Mouse (Mus musculus) gastrocnemius, postnatal 10 days (tissue): ENCODE results near the gene Wnk2. TPM values are rescaled to one million over a fixed set of nuclear protein-coding genes. Genes with fewer than 3 reads are reported as not detected.
A peak's percentile ranks its signal among the peaks of the same experiment; 100 is the strongest.

ENCODE experiments used
- DNase-seq: peaks from one replicate; pipeline ENCODE4 v3.0.0; 2021; ENCODE audit warnings: mixed read lengths
- total RNA-seq, 2 experiments: library from RNA; stranded (reverse); gene quantifications; 2 replicates each; pipeline ENCODE4 v1.2.3; 2021

Gene Wnk2
- total RNA-seq, 2 experiments from 2014 or later = 55.7 to 60.7 TPM

DNA sequence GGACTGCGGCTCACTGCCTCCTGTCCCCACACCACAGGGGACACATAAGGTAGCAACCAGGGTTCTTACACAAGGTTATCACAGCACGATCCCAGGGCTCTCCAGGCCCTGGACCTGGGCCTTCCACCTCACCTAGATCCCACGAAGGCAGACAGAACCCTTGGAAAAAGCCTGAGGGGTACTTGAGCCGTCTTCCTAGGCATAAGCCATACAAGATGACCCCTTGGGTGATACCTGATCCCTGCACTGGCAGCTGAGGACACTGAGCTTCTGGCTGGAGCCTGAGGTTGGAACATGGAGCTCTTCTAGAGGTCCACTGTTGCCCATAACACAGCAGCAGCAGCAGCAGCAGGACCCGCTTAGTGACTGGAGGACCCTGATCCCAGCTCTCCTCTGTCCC is 5.4 kb downstream of the Wnk2 start:
- no peak for DNase-seq

DNA sequence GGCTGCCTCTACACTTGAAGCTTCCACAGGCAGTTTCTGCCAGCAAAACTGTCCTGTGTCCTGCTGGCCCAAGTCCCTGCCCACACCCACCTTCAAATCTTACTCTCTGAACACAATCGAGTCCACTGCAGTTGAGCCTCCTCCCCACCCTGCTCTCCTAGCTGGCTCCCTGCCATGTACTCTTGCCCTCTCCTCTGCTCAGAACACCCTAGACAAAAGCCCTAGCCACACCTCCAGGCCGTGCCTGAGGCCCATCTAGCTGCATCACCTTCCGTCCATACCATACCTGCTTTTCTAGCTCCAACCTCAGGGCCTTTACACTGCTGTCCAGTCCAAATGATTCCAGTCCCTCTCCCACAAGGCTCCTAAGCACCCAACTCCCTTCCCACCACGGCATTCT is 7.2 kb downstream of the Wnk2 start:
- no peak for DNase-seq

DNA sequence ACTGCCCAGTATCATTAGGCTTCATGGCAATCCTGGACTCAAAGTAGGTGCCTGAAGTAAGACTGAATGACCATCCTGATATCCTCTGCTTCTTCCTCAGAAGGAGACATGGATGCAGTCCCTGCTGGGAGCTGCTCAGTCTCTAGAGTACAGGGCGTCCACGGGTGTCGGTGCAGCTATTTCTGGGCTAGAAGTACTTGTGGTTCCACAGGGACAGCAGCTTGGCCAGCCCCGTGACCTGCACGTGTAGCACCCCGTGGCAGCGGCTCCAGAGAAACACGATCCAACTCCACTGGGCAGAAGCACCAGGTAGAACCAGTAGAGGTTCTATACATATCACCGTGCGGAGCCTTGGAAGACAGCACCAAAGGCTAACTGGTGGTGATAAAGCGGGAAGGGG is 13.3 kb downstream of the Wnk2 start:
- DNase-seq = no peak

DNA sequence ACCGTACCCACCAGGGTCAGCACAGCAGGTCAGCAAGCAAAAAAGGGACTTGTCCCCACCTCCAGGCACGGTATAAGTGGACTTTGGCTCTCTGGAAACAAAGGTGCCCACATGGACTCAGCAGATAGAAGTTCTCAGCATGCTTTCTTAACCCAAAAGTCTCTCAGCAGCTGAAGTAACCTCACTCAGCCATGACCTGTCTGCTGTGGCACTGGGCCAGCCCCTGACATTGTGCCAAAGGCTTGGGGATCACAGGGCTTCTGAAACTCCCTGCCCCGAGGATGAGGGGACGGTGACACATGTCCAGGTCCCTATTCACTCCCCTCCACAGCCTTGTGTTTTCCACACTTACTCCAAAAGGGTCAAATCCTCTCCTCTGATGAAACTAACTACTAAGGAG is 14.7 kb downstream of the Wnk2 start:
- DNase-seq = peak; percentile 53

DNA sequence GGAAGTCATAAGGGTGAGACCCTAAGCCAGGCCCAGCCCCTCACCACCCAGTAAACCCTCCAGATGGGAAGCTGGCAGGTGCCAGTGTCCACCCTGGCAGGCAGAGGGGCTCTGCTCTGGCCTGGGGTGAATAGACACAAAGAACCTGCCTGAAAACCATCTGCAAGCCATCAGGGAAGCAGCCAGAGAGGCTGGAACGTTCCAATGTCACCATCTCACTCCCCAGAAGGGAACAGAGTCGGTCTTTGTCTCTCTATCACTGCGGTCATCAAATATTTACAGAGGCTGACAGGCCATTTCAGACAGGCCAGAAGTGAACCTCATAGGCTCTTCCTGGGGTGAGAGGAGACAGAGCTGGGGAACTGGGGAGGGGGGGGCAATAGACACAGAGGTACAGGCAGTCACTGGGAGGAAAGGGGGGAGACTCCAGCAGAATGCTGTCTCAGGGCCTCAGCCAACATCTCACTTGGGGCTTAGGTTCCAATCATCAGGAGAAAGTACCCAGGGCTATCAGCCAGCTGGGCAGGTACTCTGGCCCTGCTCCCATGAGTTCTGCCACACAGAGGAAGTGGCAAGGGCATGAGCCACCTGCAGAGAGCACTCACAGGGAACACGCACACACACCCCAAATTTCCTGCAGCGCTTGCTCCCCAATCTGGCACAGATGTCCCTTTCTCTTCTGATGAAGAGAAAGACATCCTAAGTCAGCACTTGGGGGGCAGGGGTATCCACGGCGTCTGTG is 15.7 kb downstream of the Wnk2 start:
- no peak for DNase-seq

DNA sequence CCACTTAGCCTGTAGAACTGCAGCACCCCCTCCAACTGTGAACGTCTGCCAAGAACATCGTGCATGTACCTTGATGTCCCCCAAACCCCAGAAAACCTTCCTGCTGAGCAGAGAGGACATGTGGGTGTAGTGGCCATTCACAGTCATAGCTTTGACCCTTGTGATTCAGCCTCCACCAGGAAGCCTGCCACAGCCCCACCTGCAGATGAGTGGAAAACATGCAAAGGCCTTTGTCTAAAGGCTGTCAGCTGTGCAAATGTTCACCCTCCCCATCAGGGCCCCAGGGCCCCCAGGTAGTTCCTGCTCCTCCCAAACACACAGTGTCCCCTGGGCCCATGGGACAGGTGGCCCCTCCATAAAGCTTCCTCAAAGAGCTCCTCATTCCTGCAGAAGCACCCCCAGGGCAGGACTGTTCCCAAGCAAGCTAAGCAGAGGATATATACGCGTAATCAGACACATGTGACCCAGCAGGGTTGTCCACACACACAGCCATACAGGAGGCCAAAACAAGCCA is 16.4 kb downstream of the Wnk2 start:
- no peak for DNase-seq

DNA sequence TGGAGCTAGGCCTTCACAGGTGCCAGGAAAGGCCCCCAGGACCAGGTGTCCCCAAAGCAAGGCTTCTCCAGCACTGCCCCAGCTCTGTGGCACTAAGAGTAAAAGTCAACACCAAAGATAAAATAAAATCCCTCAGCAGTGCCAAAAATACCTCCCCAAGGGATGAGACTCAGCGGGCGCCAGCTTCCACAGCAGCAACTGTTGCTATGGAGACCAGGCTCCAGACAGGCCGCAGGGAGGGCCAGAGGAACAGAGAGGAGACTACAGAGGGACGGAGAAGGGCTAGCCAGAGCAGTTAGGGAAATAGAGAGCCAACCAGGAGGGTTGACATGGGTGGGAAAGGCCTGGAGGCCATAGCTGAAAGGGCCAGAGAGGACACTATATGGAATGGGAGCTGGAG is 18.0 kb downstream of the Wnk2 start:
- DNase-seq = peak; percentile 47

DNA sequence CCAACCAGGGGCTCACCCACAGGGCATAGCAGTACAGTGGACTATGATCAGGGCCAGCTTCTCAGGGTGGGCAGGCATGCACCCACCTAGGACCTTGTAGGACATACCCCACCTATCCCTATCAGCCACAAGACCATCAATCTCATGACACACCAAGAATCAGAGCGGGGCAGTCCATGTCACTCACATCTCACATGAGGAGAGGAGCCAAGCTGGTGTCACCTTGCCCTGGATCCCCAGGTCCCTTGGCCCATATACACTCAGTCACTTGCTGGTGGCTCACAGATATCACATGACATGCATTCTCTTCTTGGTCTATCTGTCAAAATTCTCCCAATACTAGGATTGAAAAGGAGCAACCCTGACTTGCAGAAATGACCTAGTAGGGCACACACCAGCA is 18.7 kb downstream of the Wnk2 start:
- no peak for DNase-seq

DNA sequence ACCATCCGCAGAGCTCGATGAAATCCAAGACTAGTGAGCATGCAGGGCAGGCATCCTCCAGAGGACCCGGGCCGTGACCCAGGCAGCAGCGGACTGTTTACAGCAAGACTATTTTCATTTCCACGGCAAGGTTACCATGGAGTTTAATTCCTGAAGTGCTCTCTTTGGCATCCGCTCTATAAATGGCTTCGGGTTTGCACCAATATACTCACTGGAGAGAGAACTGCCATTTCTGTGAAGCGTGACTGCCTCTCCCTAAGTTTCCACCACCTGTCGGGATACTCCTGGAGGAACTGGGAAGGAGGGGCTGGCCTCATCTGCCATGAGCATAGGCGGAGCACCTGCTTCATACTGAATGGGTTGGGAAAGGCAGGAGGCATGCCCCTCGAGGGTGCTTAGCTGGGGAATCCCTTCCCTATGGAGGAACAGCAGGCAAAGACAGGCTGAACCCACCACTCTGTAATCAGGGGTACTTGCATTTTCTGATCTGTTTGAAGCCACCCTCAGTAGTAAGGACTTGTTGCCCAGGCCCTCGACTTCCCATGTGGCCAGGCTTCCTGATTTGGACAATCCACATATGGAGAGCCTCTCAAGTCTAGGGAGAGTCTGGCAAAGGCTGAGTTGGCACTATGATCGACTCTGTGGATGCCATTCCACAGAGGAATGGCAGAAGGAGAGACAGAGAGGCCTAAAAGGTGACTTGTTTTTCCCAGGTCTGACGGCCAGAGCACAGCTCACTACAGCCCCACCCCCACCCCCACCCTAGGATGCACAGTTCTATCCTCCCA is 19.8 kb downstream of the Wnk2 start:
- DNase-seq = no peak

DNA sequence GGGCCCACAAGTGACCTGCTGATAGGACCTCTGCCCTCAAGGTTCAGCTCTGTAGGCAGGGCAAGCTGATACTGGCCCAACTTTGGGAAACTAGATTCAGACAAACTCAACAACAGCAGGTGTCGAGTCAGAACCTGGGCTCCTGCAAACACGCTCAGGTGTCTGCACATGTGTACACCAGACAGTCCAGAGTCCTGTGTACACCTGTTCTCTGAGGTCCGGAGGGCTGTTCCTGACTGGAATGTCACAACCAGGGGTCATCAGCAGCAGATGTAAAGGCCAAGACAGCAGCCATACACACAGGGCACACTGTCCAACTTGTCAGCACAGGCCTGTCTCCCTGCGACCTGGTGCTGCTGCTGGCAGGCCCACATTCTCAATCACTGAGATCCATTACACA is 25.7 kb downstream of the Wnk2 start:
- no peak for DNase-seq

DNA sequence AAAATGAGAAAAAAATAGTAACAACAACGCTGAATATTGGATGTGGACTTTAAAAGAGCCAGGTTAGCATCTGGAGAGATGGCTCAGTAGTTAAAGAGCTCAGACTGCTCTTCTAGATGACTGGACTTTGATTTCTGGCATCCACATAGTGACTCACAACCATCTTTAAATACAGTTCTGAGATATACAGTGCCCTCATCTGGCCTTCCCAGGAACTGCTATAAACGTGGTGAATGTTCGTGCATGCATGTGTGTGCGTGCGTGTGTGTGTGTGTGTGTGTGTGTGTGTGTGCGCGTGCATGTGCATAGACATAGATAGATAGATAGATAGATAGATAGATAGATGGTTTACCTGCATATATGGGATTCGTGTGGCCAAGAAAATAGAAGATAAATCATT is 30.3 kb downstream of the Wnk2 start:
- DNase-seq = no peak

DNA sequence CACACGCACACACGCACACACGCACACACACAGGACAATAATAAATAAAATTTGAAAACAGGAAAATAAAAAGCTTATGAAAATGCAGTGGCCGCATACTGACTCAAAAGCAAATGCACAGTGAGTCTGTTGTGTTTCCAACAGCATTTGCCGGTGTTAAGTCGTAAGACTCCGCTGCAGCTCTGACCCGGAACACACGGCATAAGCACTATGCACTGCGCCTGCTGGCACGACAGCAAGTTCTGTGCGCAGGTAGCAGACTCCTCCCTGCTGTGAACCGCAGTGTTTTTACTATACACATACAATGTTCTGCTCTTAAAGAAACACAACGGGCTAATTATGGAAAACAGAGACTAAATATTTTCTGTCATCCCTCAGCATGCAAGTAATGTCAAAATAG is 32.9 kb downstream of the Wnk2 start:
- no peak for DNase-seq

DNA sequence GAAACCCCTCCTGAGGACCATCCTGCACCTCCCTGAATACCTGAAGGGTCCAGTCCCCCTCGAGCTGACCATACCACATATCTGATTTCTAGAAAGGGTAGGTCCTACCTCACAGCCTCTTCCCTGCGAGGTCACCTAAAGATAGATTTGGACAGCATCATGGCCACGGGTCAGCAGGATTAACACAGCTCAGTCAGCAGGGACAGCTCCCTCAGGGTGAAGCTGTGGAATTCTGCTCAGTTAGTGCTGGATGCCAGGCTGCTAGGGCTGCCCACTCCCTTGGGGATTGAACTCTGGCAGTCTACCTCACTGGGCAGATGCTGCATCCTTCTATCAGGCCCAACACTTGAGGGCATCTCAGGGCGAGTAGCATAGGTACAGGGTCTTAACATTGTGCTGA is 33.7 kb downstream of the Wnk2 start:
- DNase-seq = no peak

DNA sequence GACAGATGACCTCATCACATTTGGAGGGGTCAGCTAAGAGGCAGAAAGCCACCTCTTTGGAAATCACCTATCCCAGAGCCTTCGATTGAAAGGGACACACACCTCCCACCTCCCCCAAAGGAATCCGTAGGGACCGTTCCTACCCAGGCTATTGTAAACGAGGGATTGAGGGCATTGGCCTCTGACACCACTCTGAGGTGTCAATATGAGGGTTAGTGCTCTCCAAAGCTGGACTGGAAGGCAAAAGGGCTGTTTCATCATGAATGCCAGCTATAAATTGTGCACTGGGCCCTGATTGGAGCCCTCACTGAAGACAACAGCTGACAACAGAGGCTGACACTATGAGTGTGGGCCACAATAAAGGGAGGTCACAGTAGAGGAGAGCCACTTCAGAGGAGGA is 34.5 kb downstream of the Wnk2 start:
- DNase-seq = no peak

DNA sequence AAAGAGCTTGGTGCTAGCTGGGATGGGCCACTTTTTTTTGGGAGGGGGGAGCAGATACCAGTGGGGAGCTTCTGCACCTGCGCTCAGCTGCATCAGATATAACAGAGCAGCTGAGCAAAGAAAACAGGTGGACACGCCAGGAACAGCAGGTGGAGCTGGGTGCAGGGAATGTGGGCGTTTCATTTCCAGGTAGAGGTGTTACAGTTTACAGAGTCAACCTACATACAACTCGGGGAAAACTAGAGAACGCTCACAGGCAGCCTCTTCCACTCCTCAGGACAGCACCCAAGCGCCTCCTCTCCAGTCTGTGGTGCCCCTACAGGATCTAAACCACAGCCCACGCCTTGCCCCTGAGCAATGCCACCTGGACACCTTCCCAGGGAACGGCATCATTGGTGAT is 35.2 kb downstream of the Wnk2 start:
- no peak for DNase-seq

DNA sequence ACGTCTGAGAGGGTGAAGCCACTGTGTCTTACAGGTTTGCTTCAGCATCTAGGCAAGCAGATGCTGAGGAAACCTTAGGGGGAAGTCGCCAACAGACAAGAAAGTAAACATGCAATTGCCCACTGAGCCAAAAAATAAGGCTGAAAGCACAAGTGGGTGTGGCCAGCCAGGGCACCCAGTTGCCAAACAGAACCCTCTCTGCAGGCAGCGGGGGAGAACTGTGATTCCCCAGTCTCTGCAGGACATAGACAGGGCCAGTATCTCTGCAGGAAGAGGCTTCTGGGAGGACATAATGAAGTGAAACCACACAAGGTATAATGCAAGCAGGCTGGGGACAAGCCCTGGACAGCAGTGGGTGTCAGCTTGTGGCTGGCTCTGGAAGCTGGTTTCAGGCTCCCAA is 38.1 kb downstream of the Wnk2 start:
- no peak for DNase-seq

DNA sequence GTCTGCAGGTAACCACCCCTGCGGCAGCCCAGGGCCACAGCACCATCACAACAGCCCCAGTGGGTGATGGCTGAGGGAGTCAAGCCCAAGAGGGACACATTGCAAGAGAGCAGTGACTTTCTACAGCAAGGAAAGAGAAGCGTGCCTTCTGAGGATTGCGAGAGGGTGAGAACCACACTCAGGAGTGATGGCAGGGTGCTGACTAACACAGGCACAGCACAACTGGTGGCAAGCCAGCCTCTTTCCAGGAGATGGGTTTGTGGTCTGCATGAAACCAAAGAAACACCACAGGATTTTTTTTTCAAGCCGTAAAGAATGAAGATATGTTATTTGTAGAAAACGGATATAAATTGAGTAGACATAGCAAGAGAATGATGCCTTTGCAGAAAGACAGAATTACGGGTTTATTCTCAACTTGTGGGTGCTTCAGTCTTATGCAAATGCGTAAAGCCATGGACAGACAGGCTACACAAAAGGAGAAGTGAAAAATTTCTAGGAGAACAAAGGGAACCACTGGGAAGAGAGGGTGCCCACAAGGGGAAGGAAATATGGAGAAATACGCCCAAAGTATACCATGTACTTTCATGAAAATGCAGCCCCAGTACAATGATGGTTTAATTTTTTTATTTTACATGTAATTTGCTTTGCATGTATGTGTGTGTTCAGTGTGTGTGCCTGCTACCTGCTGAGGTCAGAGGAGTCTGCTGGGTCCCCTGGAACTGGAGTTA is 39.5 kb downstream of the Wnk2 start:
- no peak for DNase-seq

DNA sequence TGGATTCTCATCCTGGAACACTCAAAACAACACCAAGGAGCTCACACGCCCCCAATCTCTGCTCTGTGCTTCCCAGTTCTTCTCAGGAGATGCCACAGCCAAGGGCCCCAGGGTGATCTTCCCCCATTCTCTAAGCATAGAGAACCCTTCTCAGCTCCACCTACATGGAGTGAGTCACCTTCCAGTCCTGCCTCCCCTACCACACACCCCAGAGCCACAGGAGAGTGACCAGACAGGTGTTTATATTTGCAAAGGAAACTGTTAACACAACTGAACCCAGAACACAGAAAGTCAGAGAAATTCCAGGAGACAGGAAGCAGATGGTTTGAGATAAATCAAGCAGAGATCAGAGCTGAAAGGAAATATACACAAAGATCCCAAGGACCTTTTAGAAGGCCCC is 43.9 kb downstream of the Wnk2 start:
- DNase-seq = no peak

DNA sequence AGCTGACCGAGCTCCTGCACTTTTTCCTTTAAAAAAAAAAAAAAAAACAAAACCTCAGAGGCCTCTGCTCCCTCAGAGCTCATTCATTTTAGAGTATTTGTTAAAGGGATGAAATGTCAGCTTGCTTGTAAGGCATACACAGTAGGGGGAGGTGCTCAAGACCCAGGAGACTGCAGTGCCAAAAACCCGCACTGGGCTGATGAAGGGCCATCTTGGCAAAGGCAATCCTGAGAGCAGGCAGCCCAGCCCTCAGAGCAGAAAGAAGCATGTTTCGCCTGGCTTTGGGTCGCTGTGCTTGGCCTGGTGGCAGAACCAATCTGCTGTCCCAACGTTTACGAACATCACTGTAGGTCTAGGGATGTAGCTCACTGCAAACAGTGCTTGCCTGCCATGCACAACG is 44.6 kb downstream of the Wnk2 start:
- no peak for DNase-seq

DNA sequence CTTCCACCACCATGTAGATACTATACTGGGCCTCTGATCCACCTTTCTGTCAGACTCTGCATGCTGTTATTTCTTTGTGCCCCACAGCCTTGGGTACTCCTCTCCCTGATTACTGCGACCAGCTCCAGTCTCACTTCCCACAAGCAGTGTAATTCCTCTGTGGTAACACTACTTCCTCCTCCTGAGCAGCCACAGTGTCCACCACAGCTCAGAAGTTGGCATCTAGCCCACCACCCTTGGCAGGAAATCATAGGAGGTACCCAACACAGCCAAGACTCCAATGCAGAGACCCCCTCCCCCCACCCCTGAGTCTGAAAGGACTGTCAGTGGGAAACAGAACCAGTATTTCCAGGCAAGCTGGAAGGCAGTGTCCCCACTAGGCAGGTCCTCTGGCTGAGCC is 47.4 kb downstream of the Wnk2 start:
- DNase-seq = peak; percentile 28

DNA sequence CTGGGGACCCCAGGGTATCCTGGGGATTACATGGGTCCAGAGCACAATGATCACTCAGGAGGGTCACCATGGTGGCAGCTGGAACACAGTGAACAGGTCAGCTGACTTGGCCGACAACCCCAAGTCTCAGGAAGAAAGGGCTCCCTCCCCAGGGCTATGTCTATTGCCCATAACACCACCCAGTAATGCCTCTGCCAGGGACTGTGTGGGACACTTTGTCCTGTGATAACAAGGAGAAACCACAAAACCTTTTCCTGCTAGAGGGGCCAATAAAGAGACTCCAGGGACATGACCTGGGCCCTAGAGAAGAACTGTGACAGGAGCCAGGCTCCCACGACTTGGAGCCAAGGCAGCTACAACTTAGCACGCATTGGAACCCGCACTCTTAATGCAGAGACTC is 51.0 kb downstream of the Wnk2 start:
- DNase-seq = no peak

DNA sequence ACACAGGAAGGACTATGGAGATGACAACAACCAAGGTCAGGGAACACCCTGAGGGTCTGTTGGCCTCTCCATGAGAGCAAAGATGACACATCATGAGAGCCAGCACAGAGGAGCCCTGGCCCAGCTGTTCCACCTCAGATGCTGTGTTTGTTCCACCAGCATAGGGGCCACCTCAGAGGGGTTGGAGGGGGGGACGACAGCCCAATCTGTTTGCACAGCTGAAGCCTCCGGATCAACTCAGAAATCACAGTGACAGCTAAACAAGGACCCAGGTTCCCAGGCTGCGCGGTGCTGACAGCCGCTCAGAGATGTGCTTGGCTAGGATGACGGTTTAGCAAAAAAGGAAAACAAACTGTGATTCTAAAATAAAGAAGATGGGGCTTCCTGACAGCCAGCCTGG is 53.1 kb downstream of the Wnk2 start:
- no peak for DNase-seq

DNA sequence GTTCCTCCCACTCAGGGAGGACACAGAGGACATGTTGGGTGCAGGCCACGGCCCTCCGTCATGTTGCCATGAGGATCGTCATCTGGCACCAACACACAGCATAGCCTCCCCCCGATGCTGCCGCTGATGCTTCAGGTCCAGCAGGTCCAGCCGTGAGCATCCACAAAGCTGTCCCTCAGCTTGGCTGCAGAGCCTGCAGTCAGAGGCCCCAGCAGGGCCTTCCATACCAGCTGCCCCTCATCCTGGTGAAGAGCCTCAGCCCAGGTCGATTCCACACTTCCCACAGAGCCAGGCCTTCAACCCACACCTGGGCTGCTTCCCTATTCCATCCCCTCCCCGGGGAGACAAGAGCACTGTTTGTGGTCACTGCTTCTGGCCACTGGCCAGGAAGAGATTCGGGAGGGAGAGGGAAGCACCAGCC is 54.3 kb downstream of the Wnk2 start:
- peak; percentile 22 for DNase-seq
